In genomic region chr17:69091618-69092017, GRCm38 (mm10) we compare ENCODE assay signal across 20 mouse cellular contexts.
"Had no signal": no experiment of that assay in that cellular context is flagged by ENCODE, and none has a peak within 500 bp of the region (broad histone marks: within the 10 kb centered on the region; RNA-seq: fewer than 3 reads in every experiment).

No protein-coding gene starts in this region.

- ATAC-seq: intestine, postnatal 0 days; liver, embryonic 12.5 days had no signal

- H3K27me3 ChIP-seq: kidney, embryonic 15.5 days; limb, embryonic 13.5 days; liver, embryonic 12.5 days; liver, embryonic 15.5 days had no signal

- H3K36me3 ChIP-seq: kidney, embryonic 15.5 days; limb, embryonic 10.5 days; limb, embryonic 13.5 days; liver, embryonic 12.5 days; liver, embryonic 15.5 days had no signal

- H3K4me1 ChIP-seq: kidney, embryonic 15.5 days; limb, embryonic 13.5 days; liver, embryonic 12.5 days; liver, embryonic 15.5 days had no signal

- H3K9me3 ChIP-seq: kidney, embryonic 15.5 days; limb, embryonic 10.5 days; limb, embryonic 13.5 days; liver, embryonic 12.5 days; liver, embryonic 15.5 days had no signal

- DNase-seq: kidney, adult 8-10 months; kidney, postnatal 10 days; kidney, postnatal 36 days; layer of hippocampus, adult 9-11 months; liver; midbrain, embryonic 14.5 days; right cerebral cortex, adult 18-20 months; right cerebral cortex, postnatal 14 days; right cerebral cortex, postnatal 4 days; thymus, adult 2 months; thymus, postnatal 14 days; thymus, postnatal 4 days had no signal

- H3K4me3 ChIP-seq: kidney, embryonic 15.5 days; limb, embryonic 10.5 days; limb, embryonic 13.5 days; liver, embryonic 12.5 days; liver, embryonic 15.5 days had no signal

- H3K4me2 ChIP-seq: kidney, embryonic 15.5 days; limb, embryonic 13.5 days; liver, embryonic 12.5 days; liver, embryonic 15.5 days; midbrain, embryonic 11.5 days had no signal

- H3K9ac ChIP-seq: kidney, embryonic 15.5 days; limb, embryonic 13.5 days; liver, embryonic 12.5 days; liver, embryonic 15.5 days had no signal

- H3K27ac ChIP-seq: kidney, embryonic 15.5 days; limb, embryonic 10.5 days; limb, embryonic 13.5 days; liver, embryonic 12.5 days; liver, embryonic 15.5 days; stomach, postnatal 0 days had no signal
